Mouse (Mus musculus): ENCODE measurements around the gene Cdkal1.

DNA sequence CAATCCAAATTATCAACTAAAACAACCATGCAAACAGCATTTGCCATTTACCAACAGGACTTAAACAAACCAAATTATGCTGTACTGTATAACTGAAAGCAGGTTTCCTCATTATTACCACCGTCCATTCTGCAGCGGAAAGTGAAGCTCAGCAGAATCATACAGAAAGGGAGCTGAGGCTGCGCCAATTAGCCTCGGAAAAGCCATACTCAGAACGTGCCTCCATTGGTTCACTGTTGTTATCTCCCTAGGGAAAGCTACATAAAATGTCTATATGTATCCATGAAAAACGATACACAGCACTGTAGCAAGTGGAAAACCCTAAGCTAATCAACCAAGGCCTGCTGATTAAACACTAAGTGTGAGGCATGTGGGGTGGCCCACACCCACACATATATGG, 130.6 kb downstream of the Cdkal1 start:
- TF ChIP-seq NANOG (IDR thresholded peaks at IDR 0.05; ENCODE audit: borderline replicate concordance, low read length) (no peak), CTCF (conservative IDR thresholded peaks at IDR 0.05; ENCODE audit: low read length) (no peak), POU5F1 (IDR thresholded peaks at IDR 0.05; ENCODE audit: borderline replicate concordance, low read length) (no peak)

All from E14TG2a.4 (cell line).